Mouse (Mus musculus): ENCODE measurements around the gene Cep85l. TPM values are rescaled to one million over a fixed set of nuclear protein-coding genes. Genes with fewer than 3 reads are reported as not detected.
A peak's percentile ranks its signal among the peaks of the same experiment; 100 is the strongest.

Gene Cep85l
- total and polyA plus RNA-seq, 2 experiments: 3.9 to 30.8 TPM

DNA sequence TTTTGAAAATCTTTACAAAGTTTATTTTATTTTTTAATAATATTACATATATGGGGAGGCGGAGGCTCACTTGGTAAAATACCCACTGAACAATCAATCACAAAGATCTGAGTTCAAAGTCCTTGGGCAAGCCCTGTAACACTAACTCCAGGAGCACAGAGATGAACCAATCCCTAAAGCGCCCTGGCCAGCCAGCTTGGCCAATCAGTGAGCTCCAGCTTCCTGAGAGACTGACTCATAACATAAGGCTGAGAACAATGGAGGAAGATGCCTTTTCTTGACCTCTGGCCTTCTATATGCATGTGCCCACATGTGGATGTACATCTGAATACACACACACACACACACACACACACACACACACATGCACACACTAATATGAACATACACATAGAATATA lies 27.1 kb upstream of the Cep85l start:
- no peak for TF ChIP-seq CTCF (IDR thresholded peaks at IDR 0.05; ENCODE audit: low read depth, low read length)
- TF ChIP-seq POLR2A (IDR thresholded peaks at IDR 0.05; ENCODE audit: extremely low read depth, insufficient read depth, low read length): no peak
- Histone ChIP-seq H3K27me3 (ENCODE audit: control insufficient read depth, insufficient read depth, low read length) (no peaks in the 10 kb centered on the region), H3K79me2 (ENCODE audit: control insufficient read depth, insufficient read depth, low read length) (no peaks in the 10 kb centered on the region), H3K36me3 (ENCODE audit: control insufficient read depth, insufficient read depth, low read length) (no peaks in the 10 kb centered on the region), H3K9ac (ENCODE audit: low read depth, low read length) (no peak overlapping the region), H3K4me3 (ENCODE audit: insufficient read depth, low read depth, low read length) (no peak overlapping the region), H3K4me1 (ENCODE audit: control insufficient read depth, insufficient read depth, low read length) (peaks cover 11% of the 10 kb centered on the region; the same call in 1 of the 2 replicates), H3K27ac (replicated peaks; ENCODE audit: insufficient read depth, low read depth, low read length) (peak overlapping the region; percentile 88)
- peak; percentile 88 for DNase-seq (ENCODE audit: extremely low read depth, low read depth, low spot score)
- 27% methylated on average over 2 of the region's 2 CpGs for WGBS

DNA sequence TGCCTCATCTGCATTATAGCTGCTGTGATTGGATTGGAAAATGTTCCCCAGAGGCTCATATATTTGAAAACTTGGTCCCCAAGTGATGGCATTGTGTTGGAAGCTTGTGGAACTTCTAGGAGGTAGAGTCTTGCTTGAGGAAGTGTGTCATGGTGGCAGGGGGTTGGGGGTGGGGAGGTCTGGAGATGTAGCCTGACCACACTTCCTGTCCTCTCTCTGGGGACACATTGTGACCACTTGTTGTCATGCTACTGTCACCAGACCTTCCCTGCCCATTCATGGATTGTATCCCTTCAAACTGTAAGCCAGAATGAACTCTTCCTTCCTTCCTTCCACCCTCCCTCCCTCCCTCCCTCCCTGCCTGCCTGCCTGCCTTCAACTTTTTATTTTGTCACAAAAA lies 22.5 kb upstream of the Cep85l start:
- DNase-seq (ENCODE audit: extremely low read depth, low read depth, low spot score): no peak
- Histone ChIP-seq H3K9ac (ENCODE audit: low read depth, low read length) (no peak overlapping the region), H3K36me3 (ENCODE audit: control insufficient read depth, insufficient read depth, low read length) (no peaks in the 10 kb centered on the region), H3K27ac (replicated peaks; ENCODE audit: insufficient read depth, low read depth, low read length) (no peak overlapping the region), H3K27me3 (ENCODE audit: control insufficient read depth, insufficient read depth, low read length) (no peaks in the 10 kb centered on the region), H3K4me1 (ENCODE audit: control insufficient read depth, insufficient read depth, low read length) (peaks cover 17% of the 10 kb centered on the region; the same call in 1 of the 2 replicates), H3K79me2 (ENCODE audit: control insufficient read depth, insufficient read depth, low read length) (no peaks in the 10 kb centered on the region), H3K4me3 (ENCODE audit: insufficient read depth, low read depth, low read length) (no peak overlapping the region)
- TF ChIP-seq POLR2A (IDR thresholded peaks at IDR 0.05; ENCODE audit: extremely low read depth, insufficient read depth, low read length) (no peak), CTCF (IDR thresholded peaks at IDR 0.05; ENCODE audit: low read depth, low read length) (no peak)

- peaks cover 15% of the 10 kb centered on the region for H3K4me1 ChIP-seq (ENCODE audit: control insufficient read depth, insufficient read depth, low read length)
- 76% methylated on average over 3 of the region's 3 CpGs for WGBS
- no peaks in the 10 kb centered on the region for H3K79me2 ChIP-seq (ENCODE audit: control insufficient read depth, insufficient read depth, low read length)
- no peak overlapping the region for H3K4me3 ChIP-seq (ENCODE audit: insufficient read depth, low read depth, low read length)
- H3K36me3 ChIP-seq (ENCODE audit: control insufficient read depth, insufficient read depth, low read length): no peaks in the 10 kb centered on the region
- no peaks in the 10 kb centered on the region for H3K27me3 ChIP-seq (ENCODE audit: control insufficient read depth, insufficient read depth, low read length)
- no peak for DNase-seq (ENCODE audit: extremely low read depth, low read depth, low spot score)
- no peak for TF ChIP-seq CTCF (IDR thresholded peaks at IDR 0.05; ENCODE audit: low read depth, low read length)
- no peak for TF ChIP-seq POLR2A (IDR thresholded peaks at IDR 0.05; ENCODE audit: extremely low read depth, insufficient read depth, low read length)
- no peak overlapping the region for H3K9ac ChIP-seq (ENCODE audit: low read depth, low read length)
- H3K27ac ChIP-seq (replicated peaks; ENCODE audit: insufficient read depth, low read depth, low read length): no peak overlapping the region
Measured at GRCm38 (mm10) chr10:53399053-53399452, 19.3 kb upstream of the Cep85l start.

GRCm38 (mm10) chr10:53398540-53398902 lies 18.8 kb upstream of the Cep85l start:
- 13% methylated on average over 9 of the region's 9 CpGs for WGBS
- peak; percentile 61 for DNase-seq (ENCODE audit: extremely low read depth, low read depth, low spot score)
- TF ChIP-seq POLR2A (IDR thresholded peaks at IDR 0.05; ENCODE audit: extremely low read depth, insufficient read depth, low read length): no peak
- no peak for TF ChIP-seq CTCF (IDR thresholded peaks at IDR 0.05; ENCODE audit: low read depth, low read length)
- Histone ChIP-seq H3K27ac (replicated peaks; ENCODE audit: insufficient read depth, low read depth, low read length) (peak overlapping the region; percentile 81), H3K36me3 (ENCODE audit: control insufficient read depth, insufficient read depth, low read length) (no peaks in the 10 kb centered on the region), H3K4me3 (ENCODE audit: insufficient read depth, low read depth, low read length) (peak overlapping the region; percentile 47), H3K4me1 (ENCODE audit: control insufficient read depth, insufficient read depth, low read length) (peaks cover 15% of the 10 kb centered on the region), H3K27me3 (ENCODE audit: control insufficient read depth, insufficient read depth, low read length) (no peaks in the 10 kb centered on the region), H3K9ac (ENCODE audit: low read depth, low read length) (peak overlapping the region; percentile 67), H3K79me2 (ENCODE audit: control insufficient read depth, insufficient read depth, low read length) (no peaks in the 10 kb centered on the region; the same call in 1 of the 2 replicates)

- Histone ChIP-seq H3K27me3 (ENCODE audit: control insufficient read depth, insufficient read depth, low read length) (no peaks in the 10 kb centered on the region), H3K9ac (ENCODE audit: low read depth, low read length) (peak overlapping the region; percentile 67), H3K36me3 (ENCODE audit: control insufficient read depth, insufficient read depth, low read length) (no peaks in the 10 kb centered on the region), H3K4me1 (ENCODE audit: control insufficient read depth, insufficient read depth, low read length) (peaks cover 15% of the 10 kb centered on the region), H3K79me2 (ENCODE audit: control insufficient read depth, insufficient read depth, low read length) (no peaks in the 10 kb centered on the region; the same call in 1 of the 2 replicates), H3K4me3 (ENCODE audit: insufficient read depth, low read depth, low read length) (peak overlapping the region; percentile 47), H3K27ac (replicated peaks; ENCODE audit: insufficient read depth, low read depth, low read length) (peak overlapping the region; percentile 81)
- TF ChIP-seq POLR2A (IDR thresholded peaks at IDR 0.05; ENCODE audit: extremely low read depth, insufficient read depth, low read length) (no peak), CTCF (IDR thresholded peaks at IDR 0.05; ENCODE audit: low read depth, low read length) (no peak)
- DNase-seq (ENCODE audit: extremely low read depth, low read depth, low spot score): peak; percentile 61
- WGBS: 33% methylated on average over 10 of the region's 10 CpGs
Measured at GRCm38 (mm10) chr10:53397846-53398539, 18.2 kb upstream of the Cep85l start.

- H3K4me1 ChIP-seq (ENCODE audit: control insufficient read depth, insufficient read depth, low read length): peaks cover 15% of the 10 kb centered on the region
- H3K4me3 ChIP-seq (ENCODE audit: insufficient read depth, low read depth, low read length): no peak overlapping the region
- H3K27me3 ChIP-seq (ENCODE audit: control insufficient read depth, insufficient read depth, low read length): no peaks in the 10 kb centered on the region
- 29% methylated on average over 9 of the region's 9 CpGs for WGBS
- H3K27ac ChIP-seq (replicated peaks; ENCODE audit: insufficient read depth, low read depth, low read length): peak overlapping the region; percentile 76
- no peaks in the 10 kb centered on the region for H3K36me3 ChIP-seq (ENCODE audit: control insufficient read depth, insufficient read depth, low read length)
- no peak overlapping the region for H3K9ac ChIP-seq (ENCODE audit: low read depth, low read length)
- no peaks in the 10 kb centered on the region; the same call in 1 of the 2 replicates for H3K79me2 ChIP-seq (ENCODE audit: control insufficient read depth, insufficient read depth, low read length)
- DNase-seq (ENCODE audit: extremely low read depth, low read depth, low spot score): peak; percentile 69
- no peak for TF ChIP-seq CTCF (IDR thresholded peaks at IDR 0.05; ENCODE audit: low read depth, low read length)
- no peak for TF ChIP-seq POLR2A (IDR thresholded peaks at IDR 0.05; ENCODE audit: extremely low read depth, insufficient read depth, low read length)
Measured at GRCm38 (mm10) chr10:53394923-53395629, 15.3 kb upstream of the Cep85l start.

All from liver, adult 2 months (tissue).